Mouse (Mus musculus) liver, postnatal 0 days (tissue): ENCODE measurements around the gene Timm17a. TPM values are rescaled to one million over a fixed set of nuclear protein-coding genes. Genes with fewer than 3 reads are reported as not detected.
A peak's percentile ranks its signal among the peaks of the same experiment; 100 is the strongest.

Experiments used
- ATAC-seq: fragments of 200-750 bp; cut with Nextera tagmentation; 2 replicates; pipeline ENCODE4 v1.8.0; 2017; ENCODE audit warnings: mild to moderate bottlenecking, moderate library complexity
- DNase-seq: peaks from one replicate; pipeline ENCODE4 v3.0.0-alpha.2; 2016
- H3K27ac ChIP-seq: fragments of 300-500 bp; sonication (generic); 2 replicates; pipeline ENCODE4 v1.5.1; 2014; ENCODE audit warnings: antibody characterized with exemption, moderate library complexity, mild to moderate bottlenecking, low read depth
- H3K27me3 ChIP-seq: fragments of 300-500 bp; sonication (generic); 2 replicates; pipeline ENCODE4 v1.6.1; 2014; ENCODE audit warnings: low read length, control low read depth, mixed read lengths; ENCODE audit not compliant: insufficient read depth
- H3K36me3 ChIP-seq: fragments of 300-500 bp; sonication (generic); replicated peaks from 2 replicates; pipeline ENCODE4 v1.6.1; 2014; ENCODE audit warnings: mild to moderate bottlenecking, control low read depth, low read length, moderate library complexity, mixed read lengths; ENCODE audit not compliant: insufficient read depth
- H3K4me1 ChIP-seq: fragments of 300-500 bp; sonication (generic); 2 replicates; pipeline ENCODE4 v1.6.1; 2014; ENCODE audit warnings: antibody characterized with exemption, mild to moderate bottlenecking, control low read depth; ENCODE audit not compliant: insufficient read depth
- H3K4me2 ChIP-seq: fragments of 300-500 bp; sonication (generic); 2 replicates; pipeline ENCODE4 v1.6.1; 2014; ENCODE audit warnings: low read depth, mild to moderate bottlenecking, low read length, moderate library complexity, mixed read lengths
- H3K4me3 ChIP-seq: fragments of 300-500 bp; sonication (generic); 2 replicates; pipeline ENCODE4 v1.5.1; 2014; ENCODE audit warnings: low read depth, low read length
- H3K9ac ChIP-seq: fragments of 300-500 bp; sonication (generic); replicated peaks from 2 replicates; pipeline ENCODE4 v1.6.1; 2014; ENCODE audit warnings: mild to moderate bottlenecking, moderate library complexity
- H3K9me3 ChIP-seq: fragments of 300-500 bp; sonication (generic); 2 replicates; pipeline ENCODE4 v1.6.1; 2016; ENCODE audit warnings: mild to moderate bottlenecking, control low read depth, low read length, mixed read lengths
- CTCF ChIP-seq: sonication (generic); IDR thresholded peaks from 2 replicates; pipeline ENCODE4 v1.5.1; 2016; ENCODE audit warnings: antibody characterized with exemption, low read depth
- EP300 ChIP-seq: IDR thresholded peaks from 2 replicates; pipeline ENCODE4 v1.6.1; 2016; ENCODE audit warnings: antibody characterized with exemption, low read depth, mild to moderate bottlenecking
- WGBS: fragments of 180-500 bp; shearing (Covaris S2); extraction: QIAGEN DNeasy Blood & Tissue Kit; methylation state at CpG from one replicate; pipeline ENCODE4 v1.1.7; 2014; ENCODE audit not compliant: insufficient replicate concordance; 5-methylcytosine and 5-hydroxymethylcytosine counted together
- polyA plus RNA-seq: library from polyadenylated mRNA; unstranded; fragments of >200 nt; fragmentation: Nextera tagmentation; extraction: Ambion mirVana; gene quantifications from 2 replicates; pipeline ENCODE4 v1.2.1, GENCODE M21; 2015

Gene Timm17a
- polyA plus RNA-seq, 1 experiment from 2014 or later: 122 TPM

DNA sequence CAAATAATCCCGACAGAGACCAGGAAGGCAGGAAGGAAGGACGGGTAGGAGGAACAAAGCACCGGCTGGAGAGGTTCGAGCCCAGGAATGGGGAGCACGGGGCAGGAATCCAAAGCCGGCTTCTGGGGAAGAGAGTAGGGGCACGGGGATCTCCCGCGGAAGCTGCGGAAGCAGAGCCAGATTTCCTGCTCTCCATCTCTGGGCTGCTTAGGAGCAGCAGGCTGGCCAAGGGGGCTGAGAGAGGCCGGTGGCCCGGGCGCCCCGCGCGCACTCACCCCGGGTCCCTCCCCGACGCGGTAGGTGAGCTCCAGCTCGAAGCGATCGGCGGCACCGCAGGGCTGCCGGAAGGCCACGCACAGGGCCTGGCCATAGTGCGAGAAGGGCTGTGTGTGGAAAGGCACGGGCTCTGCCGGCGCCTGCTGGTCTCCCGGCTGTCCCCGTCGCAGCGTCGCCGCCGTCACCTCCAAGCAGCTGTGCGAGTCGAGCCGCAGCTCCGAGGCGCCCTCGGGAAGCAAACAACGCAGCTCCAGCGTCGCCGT is 30.2 kb downstream of the Timm17a start:
- TF ChIP-seq EP300: no peak
- no peak for TF ChIP-seq CTCF

DNA sequence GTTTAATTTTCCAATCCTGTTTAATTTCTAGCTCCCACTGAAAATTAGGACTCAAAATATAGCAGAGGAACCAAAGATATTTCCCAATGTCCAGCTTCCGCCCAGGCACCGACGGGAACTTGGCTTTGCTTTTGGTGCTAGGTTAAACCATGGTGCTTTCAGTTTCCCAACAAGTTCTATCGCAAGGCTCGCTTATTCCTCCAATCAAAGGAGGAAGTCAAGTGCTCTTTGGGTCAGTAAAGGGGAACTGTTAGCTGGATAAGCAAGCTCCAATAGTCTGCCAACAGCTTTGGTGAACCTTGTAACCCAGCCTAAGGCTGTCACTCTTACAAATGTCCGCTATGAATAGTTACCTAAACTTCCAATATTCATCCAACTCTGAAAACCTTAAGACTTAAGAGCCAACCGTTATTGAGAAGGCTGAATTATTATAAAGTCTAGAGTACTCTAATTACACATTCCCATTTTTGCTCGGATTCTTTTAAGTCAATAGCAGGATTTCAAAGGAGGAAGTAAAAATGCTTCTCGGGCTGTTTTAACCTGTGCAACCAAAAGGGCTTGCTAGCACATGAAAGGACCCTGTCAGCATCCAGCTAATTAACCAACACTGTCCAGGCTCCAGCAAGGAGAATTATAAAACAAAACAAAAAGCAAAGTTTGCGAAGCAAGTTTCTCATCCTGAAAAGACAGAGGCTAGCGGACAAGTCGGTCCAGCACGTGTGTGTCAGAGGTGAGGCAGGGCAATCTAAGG is 30.9 kb downstream of the Timm17a start:
- Histone ChIP-seq H3K36me3 (peaks cover 12% of the 10 kb centered on the region), H3K9ac (peak overlapping the region; percentile 83), H3K4me2 (peak overlapping the region; percentile 78), H3K4me1 (peaks cover 13% of the 10 kb centered on the region), H3K4me3 (peak overlapping the region; percentile 84), H3K9me3 (no peaks in the 10 kb centered on the region), H3K27me3 (no peaks in the 10 kb centered on the region), H3K27ac (peak overlapping the region; percentile 92)
- TF ChIP-seq CTCF (no peak), EP300 (no peak)
- ATAC-seq (peak; percentile 75), DNase-seq (peak; percentile 47)
- WGBS: 4% methylated on average over 13 of the region's 13 CpGs

More for the DNA sequence above, 30.2 kb downstream of the Timm17a start:
- Histone ChIP-seq H3K4me2 (peak overlapping the region; percentile 78), H3K9me3 (no peaks in the 10 kb centered on the region), H3K27ac (peak overlapping the region; percentile 92), H3K36me3 (peaks cover 7% of the 10 kb centered on the region; the same call in 1 of the 2 replicates), H3K4me1 (peaks cover 13% of the 10 kb centered on the region), H3K27me3 (no peaks in the 10 kb centered on the region), H3K9ac (peak overlapping the region; percentile 83), H3K4me3 (peak overlapping the region; percentile 84)
- DNase-seq: peak; percentile 47
- peak; percentile 61 for ATAC-seq
- under 1% methylated on average over 37 of the region's 48 CpGs for WGBS

DNA sequence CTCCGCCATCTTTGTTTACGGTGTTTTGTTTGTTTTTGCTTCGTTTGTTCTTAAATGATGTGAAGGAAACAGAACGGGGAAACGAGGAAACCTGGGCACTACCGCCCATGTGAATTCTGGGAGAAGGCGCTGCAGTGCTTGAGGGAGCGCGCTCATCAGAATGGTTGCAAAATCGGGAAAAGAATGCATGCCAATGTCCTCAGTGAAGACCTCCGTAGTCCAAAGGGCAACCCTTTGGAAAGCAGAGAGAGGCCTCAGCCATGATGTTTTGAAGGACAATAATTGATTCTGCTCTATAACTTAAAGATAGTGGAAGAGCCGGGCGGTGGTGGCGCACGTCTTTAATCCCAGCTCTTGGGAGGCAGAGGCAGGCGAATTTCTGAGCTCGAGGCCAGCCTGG is 31.7 kb downstream of the Timm17a start:
- no peak for DNase-seq
- 88% methylated on average over 17 of the region's 17 CpGs for WGBS

DNA sequence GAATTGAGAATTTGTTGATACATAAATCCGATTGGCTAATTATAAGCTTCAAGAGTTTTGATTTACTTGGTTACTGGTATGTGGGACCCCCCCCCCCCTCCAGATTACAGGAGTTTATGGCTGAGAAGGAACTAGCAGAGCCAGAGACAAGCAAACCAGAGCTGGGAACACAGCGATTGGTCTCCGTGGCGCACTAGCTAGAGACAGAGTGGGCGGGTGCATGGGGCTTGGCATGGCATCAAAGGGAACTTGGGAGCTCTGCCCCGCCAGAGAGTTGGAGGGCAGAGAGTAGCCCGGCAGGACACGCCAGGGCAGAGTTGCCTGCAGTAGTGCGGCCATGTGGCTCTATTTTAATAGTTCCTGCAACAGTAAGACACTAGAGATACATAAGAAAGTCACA is 32.9 kb downstream of the Timm17a start:
- Histone ChIP-seq H3K27ac (no peak overlapping the region), H3K36me3 (peaks cover 29% of the 10 kb centered on the region), H3K9me3 (no peaks in the 10 kb centered on the region), H3K27me3 (no peaks in the 10 kb centered on the region), H3K4me1 (peaks cover 13% of the 10 kb centered on the region), H3K4me3 (no peak overlapping the region), H3K4me2 (no peak overlapping the region), H3K9ac (no peak overlapping the region)
- 68% methylated on average over 9 of the region's 9 CpGs for WGBS
- no peak for TF ChIP-seq CTCF
- TF ChIP-seq EP300: no peak
- peak; percentile 22; the same call in 1 of the 2 replicates for ATAC-seq
- peak; percentile 58 for DNase-seq

More for the DNA sequence above, 31.7 kb downstream of the Timm17a start:
- peak overlapping the region; percentile 92 for H3K27ac ChIP-seq
- H3K36me3 ChIP-seq: peaks cover 19% of the 10 kb centered on the region
- no peaks in the 10 kb centered on the region for H3K9me3 ChIP-seq
- ATAC-seq: no peak
- peak overlapping the region; percentile 84 for H3K4me3 ChIP-seq
- H3K27me3 ChIP-seq: no peaks in the 10 kb centered on the region
- H3K4me2 ChIP-seq: peak overlapping the region; percentile 78
- no peak overlapping the region for H3K9ac ChIP-seq
- TF ChIP-seq CTCF (no peak), EP300 (no peak)
- H3K4me1 ChIP-seq: peaks cover 13% of the 10 kb centered on the region

DNA sequence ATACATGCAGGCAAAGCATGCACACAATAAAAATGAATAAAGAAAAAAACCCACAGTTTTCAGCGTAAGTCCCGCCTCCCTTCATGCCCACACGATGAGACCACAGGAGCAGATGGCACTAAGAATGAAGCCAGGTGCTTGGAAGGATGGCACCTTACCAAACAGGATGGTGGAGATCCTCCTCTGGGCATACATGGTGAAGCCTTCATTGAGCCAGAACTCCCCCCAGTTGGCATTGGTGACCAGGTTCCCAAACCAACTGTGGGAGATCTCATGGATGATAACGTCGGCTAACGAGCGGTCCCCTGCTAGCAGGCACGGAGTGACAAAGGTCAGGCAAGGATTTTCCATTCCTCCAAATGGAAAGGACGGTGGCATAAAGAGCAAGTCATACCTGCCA is 42.2 kb downstream of the Timm17a start:
- DNase-seq: no peak
- TF ChIP-seq EP300: no peak
- TF ChIP-seq CTCF: no peak
- no peaks in the 10 kb centered on the region for H3K4me1 ChIP-seq
- H3K9me3 ChIP-seq: no peaks in the 10 kb centered on the region
- no peak for ATAC-seq
- H3K27me3 ChIP-seq: no peaks in the 10 kb centered on the region
- H3K36me3 ChIP-seq: peaks cover 34% of the 10 kb centered on the region
- H3K27ac ChIP-seq: no peak overlapping the region
- WGBS: 83% methylated on average over 9 of the region's 9 CpGs
- H3K9ac ChIP-seq: no peak overlapping the region
- no peak overlapping the region for H3K4me3 ChIP-seq
- no peak overlapping the region for H3K4me2 ChIP-seq

DNA sequence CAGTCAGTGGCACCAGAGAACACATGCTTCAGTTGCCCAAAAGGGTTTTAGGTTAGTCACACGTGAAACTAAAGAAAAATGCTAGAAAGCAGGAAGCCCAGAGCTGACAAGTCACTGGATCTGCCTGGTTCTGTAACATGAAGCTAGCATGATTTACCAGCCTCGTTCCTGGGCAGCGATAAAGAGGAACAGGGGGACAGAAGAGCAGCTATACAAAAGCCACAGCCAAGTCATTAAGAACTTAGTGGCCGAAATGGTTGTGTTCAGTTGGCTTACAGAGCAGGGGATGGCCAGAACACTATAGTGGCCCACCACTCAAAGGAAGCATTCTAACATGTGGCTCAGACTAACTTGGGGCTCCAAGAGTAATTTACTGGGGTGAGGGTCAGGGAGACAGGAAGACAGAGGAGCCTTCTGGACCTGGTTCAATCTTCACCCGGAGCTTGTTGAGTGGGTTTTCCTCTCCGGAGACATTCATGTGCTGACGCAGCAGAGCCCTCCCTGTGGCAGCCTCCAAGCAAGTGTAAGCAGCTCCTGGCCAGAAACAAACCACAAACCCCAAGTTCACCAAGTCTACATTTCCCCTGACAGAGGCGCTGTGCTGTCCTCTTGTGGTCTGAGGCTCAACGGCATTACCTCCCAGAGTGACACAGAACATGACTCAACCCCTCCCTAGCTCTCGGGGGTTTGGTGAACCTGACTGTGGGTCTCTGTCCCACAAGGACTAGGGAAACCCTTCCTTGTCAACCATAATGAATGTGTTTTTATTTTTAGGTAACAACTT is 45.7 kb downstream of the Timm17a start:
- H3K4me1 ChIP-seq: no peaks in the 10 kb centered on the region
- no peaks in the 10 kb centered on the region for H3K9me3 ChIP-seq
- 0 out of 2 replicates have a peak overlapping the region, but pooled peaks have one; percentile 12 for H3K27ac ChIP-seq
- no peak overlapping the region for H3K4me2 ChIP-seq
- WGBS: 40% methylated on average over 10 of the region's 10 CpGs
- peaks cover 50% of the 10 kb centered on the region for H3K36me3 ChIP-seq
- TF ChIP-seq CTCF (peak; percentile 33; the same call in 1 of the 2 replicates), EP300 (no peak)
- no peak for DNase-seq
- ATAC-seq: peak; percentile 51; the same call in 1 of the 2 replicates
- no peak overlapping the region for H3K9ac ChIP-seq
- no peaks in the 10 kb centered on the region for H3K27me3 ChIP-seq
- H3K4me3 ChIP-seq: no peak overlapping the region
